Mouse (Mus musculus): ENCODE measurements around the gene Gda. TPM values are rescaled to one million over a fixed set of nuclear protein-coding genes. Genes with fewer than 3 reads are reported as not detected.

The Gda gene
- 100 to 1,000 TPM; 153 to 197 (median 167) TPM for total RNA-seq (2022)

DNA sequence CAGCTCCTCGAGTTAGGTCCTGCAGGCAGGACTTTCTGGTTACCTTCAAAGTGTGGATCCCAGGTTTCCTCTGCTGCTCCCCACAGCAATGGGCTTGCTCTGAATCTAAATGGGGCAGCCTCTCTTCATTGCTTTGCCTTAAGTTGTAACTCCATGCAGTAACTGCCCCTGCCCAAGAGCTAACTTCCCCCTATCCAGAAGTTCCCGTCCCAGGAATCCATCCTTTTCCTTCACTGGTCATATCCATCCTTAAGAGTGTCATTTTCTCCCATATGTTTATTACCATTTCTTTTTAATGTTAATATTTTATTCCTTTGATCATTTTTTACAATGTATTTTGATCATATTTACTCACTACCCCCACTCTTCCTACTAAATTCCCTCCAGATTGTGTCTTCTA is at the start of gene Gda:
Gene Gda, minus strand, starts transcription at position 101 of the 400 bp plus-strand sequence.
- DNase-seq (ENCODE audit: low spot score in 2 of 2): no peak

DNA sequence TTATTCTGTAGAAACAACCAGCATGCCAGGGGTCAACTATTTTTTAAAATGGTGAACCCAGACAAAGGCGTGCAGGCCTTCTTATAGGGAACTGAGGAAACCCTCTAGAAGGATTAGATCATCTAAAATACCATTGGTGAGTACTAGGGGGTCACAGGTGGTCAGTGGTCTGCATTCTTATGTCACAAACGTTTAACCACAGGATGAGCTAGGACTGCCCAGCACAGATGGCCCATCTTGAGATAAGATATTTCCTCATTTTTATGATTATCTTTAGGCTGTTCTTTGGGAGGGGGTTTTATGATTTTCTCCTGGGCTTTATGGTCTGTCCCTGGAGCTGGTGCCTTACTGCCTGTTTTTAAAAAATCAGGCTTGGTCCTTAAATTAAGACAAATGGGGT is 47.0 kb upstream of the Gda start:
- DNase-seq (ENCODE audit: low spot score in 2 of 2): no peak

DNA sequence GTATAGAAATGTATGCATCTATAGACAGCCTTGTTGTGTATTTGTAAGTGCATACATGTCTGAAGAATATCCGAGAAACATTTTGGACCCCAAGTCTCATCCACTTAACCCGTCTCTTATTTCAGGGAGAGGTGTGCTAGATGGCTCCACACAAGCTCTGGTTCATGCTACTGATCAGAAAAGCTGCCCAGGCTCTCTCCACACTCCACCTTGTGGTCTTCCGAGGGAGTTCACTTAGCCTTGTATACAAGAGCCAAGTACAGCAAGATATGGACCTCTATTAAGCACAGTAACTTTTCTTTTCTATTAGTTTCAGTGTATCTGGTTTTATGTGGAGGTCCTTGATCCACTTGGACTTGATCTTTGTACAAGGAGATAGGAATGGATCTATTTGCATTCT is 36.9 kb upstream of the Gda start:
- DNase-seq (ENCODE audit: low spot score in 2 of 2): no peak

DNA sequence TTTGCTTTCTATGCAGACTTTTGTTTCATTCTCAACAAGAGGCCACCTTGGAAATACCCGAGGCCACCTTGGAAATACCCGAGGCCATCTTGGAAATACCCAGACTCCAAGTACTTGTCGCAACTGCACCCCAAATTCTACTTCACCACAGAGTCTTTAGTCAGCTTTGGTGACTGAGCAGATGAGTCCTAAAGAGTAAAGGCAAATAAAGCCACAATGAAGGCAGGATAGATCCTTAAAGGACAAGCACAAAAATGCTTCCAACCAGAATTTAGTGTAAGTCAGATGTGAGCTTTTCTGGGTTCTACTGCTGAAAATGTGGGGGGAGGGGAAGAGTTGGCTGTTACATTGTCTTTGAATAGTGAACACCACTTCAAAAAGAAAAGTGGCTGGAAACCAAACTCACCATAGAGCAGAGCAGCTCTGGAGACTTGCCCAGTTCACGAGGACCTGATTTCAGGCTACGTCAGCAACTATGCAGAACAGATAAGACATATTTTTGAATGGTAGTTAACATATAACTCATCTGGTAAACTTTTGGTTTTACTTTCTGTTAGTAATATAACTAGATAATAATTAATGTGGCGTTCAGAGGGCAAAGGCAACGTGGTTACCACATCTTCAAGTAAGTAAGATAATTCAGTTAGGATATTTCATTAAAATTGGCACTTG is 34.5 kb upstream of the Gda start:
- no peak for DNase-seq (ENCODE audit: low spot score in 2 of 2)

DNA sequence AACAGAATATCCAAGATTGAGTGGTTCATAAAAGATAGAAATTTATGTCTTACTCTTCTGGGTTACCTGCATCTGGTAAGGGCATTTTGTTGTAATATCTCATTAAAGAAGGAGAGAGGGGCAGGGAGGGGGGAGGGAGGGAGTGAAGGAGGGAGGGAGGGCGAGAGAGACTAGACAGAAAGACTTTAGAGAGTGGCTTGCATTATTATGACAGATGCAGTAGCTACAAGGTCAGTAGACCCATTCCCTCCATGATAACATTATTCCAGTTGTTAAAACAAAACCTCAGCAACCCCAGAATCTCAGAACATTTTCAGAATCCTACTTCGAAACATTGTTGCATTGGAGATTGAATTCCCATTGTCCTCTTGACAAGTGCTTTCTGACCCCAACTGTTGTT is 33.9 kb upstream of the Gda start:
- no peak for DNase-seq (ENCODE audit: low spot score in 2 of 2)

DNA sequence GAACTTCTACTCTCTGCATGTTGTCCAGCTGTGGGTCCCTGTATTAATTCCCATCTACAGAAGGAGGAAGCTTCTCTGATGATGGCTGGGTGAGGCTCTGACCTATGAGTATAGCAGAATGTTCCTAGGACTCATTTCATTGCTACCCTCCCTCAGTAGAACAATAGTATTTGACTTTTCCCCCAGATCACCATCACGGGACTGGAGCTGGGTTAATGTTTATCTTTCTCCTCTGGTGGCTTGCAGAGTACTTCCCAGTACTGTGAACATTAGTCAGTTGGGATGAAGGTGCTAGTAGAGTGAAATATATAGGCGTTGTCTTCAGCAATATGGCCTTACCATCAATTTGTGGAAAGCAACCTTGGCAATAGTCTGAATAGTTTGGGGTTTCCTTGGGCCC is 31.5 kb upstream of the Gda start:
- no peak for DNase-seq (ENCODE audit: low spot score in 2 of 2)

DNA sequence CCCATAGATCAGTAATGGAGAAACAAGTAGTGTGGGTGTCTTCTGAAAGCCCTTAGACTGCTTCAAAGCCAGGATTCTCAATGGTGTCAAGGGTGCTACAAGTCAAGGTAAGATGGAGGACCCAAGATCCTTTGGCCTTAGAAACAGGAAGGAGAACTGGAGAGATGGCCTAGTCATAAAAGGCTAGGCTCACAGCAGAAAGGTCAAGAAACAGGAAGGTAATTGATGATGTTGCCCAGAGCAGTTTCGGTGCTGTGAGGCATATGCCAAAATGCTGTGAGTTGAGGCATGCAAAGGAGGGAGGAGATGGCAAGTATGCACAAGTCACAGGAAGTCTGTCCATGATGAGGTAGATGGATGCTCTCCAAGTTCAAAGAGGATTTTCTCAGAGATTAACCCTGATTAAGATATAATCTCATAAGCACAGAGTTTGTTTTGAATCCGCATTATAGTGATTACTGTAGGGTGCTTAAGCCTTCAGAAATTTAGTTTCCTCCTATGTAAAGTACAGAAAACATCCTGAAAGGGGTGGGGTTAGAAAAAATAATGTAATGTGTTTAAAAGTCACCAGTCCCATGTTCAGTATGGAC is 26.2 kb upstream of the Gda start:
- no peak for DNase-seq (ENCODE audit: low spot score in 2 of 2)

DNA sequence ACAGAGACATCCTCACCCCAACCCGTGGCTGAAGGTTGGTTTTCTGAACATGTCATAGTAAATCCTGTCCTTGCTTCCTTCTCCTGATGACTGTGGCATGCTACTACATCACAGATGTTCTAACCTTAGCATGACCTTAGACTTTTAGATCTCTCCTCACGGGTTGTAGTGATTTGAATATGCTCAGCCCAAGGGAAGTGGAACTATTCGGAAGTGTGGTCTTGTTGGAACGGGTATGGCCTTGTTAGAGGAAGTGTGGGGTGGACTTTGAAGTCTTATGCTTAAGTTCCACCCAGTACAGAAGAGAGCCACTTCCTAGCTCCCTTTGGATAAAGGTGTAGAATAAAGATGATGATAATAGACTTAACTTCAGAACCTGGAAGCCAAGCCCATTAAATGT is 22.6 kb upstream of the Gda start:
- no peak for DNase-seq (ENCODE audit: low spot score in 2 of 2)

DNA sequence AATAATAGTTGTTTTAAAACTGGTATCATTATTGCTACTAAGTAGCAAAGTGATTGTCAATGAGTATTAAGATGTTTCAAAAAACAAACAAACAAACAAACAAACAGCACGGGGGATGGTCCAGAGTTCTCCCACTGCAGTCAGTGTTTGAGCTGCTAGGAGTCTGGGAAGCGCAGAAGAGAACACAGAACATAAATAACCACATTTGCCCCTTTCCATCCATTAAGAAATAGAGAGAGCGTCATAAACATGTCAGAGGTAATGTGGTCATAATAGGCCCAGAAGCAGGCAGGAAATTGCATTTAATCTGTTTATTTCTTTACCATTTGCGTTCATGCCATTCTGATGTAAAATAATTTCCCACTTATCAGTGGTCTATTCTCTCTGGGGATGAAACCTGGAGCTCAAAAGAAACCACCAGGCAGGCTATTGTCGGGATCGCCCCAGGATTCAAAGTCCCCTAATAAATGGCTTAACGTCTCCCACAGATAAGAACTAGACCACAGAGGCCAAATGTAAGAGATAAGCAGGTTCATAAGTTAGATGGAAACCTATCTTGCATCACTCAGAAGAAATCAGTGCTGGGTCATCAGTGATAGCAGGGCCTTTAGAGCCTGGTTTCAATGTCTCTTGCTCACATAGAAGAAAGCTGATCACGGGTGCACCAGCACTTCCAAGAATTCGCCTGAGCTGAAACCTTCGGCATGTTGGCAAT is 20.7 kb upstream of the Gda start:
- no peak for DNase-seq (ENCODE audit: low spot score in 2 of 2)

DNA sequence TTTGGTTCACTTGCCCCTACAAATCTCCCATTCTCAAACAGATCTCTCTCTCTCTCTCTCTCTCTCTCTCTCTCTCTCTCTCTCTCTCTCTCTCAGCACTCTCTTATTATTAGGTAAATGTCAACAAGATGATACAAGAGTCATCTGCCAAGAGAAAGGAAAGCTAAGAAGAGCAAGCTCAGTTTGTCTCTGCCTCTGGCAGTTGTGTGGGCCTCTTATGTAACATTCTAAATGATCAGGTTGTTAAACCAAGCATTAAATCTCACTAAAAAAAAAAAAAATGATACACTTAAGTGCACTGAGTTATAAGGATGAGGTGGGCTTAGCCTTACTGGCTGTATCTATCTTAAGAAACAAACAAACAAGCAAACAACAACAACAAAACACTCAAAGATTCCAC is 18.1 kb upstream of the Gda start:
- no peak for DNase-seq (ENCODE audit: low spot score in 2 of 2)

DNA sequence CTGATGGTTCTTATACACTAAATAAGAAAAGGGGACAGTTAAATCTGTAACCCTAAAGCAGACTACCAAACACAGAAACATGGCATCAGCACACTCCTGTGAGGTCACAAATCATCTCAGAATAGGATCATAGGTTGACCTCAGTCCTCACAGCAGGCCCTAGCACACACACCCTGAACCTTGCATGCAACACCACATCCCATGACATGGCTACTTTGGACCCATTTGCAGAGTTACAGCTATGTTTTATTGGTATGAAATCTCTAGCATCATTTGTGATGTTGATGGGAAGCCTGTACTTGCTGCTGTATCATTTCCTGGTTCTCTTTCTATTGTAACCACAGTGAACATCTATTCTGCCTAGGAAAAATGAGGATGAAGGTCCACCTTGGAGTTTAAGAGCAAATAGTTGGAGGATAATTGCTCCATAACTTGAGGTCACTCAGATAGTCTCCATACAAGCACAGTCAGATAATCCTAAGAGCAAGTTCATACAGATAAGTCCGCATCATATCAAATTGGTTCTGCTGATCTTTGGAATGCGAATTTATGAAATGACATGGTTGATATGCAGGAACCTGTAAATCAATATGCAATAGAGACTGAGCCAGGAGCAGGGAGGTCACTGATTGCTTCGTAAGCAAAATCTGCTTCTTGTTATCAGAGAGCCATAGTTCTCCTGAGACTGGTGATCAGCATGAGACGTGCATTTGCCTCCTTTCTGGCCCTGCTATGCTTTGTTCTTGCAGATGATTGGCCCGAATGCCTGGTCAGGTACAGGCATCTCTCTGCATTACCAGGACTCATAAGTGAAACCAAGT is 14.1 kb upstream of the Gda start:
- no peak for DNase-seq (ENCODE audit: low spot score in 2 of 2)

DNA sequence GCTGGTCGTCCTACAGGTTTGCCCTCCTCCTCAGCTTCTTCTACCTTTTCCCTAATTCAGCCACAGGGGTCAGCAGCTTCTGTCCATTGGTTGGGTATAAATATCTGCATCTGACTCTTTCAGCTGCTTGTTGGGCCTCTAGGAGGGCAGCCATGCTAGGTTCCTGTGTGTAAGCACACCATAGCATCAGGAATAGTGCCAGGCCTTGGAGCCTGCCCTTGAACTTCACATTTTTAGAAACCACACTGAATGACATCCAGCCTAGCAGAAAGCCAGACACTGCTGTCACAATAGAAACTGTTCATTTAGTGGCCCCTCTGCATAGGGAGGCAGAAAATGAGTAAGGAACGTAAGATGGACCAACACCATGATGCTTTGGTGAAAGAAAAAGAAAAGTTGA is 8.9 kb upstream of the Gda start:
- DNase-seq (ENCODE audit: low spot score in 2 of 2): no peak

DNA sequence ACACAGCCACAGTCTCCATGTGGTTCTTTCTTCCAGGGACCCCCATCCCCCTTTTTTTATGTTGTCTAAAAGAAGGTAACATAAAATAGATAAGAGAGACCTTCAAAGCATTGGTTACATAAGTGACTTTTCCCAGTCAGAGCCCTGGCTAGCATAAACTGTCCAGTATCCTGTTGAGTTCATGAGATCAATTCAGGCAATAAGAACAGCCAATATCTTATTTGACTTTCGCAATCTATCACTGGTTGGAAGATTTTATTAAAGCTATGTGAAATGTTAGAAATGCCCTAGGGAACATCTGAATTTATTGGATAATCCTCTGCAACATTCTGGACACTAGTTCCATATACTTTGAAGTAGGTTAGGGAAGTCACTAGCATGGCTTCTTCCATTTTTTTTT is 7.8 kb upstream of the Gda start:
- no peak for DNase-seq (ENCODE audit: low spot score in 2 of 2)

DNA sequence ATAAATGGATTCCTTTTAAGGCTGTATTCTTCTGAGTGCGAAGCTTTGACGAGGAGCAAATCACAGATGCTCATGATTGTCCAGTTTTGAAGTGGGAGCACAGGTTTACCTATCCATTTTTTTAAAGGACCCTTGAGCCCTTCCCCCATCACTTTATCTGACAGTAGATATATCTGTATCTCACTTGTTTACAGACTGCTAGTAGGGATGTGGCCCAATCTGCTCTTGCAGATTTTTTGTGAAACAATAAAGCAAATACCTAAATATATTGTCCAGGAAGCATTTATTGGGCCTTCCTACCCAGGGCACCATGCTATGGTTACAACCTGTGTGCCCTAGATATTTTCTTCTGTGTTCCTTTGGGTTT is 6.8 kb upstream of the Gda start:
- no peak for DNase-seq (ENCODE audit: low spot score in 2 of 2)

DNA sequence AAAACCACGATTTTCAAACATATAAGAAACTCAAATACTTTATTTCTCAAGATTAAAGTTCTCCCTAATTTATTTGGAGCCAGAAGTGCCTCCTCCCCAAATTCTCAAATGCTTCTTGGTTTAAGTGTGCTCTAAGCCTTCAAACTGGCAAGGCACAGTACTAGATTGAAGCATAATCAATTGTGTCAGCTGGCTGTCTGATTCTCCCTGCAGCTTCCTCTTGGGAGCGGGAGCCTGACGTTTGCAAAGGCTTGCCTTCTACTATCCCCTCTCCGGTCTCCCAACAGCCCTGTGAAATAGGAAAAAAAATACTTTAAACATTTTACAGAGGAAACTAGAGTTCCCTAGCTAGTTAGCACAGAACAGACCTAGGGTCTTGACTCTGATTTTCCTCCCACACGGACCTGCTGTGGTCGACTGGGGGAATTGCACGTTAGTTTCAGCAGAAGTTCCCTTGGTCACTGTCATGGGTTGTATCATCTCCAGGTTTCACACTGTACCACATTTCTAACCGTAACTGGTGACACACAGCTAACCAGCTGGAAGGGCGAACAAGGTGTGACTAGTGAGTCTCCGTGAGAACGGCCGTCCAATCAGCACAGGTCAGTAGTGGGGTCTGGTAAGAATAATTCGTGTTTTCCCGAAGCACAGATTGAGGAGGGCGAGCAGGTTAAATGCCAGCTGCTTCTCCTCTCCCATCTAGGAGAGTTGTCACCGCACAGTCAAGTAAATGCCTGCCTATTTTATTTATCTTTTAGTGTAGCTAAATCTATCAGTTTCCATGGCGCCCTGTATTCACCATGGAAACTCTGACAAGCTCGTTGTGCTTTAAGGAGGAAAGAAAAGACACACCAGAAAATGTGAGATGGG is 6.2 kb upstream of the Gda start:
- peak in 1 of 2 experiments; percentile 36 for DNase-seq (ENCODE audit: low spot score in 2 of 2)

DNA sequence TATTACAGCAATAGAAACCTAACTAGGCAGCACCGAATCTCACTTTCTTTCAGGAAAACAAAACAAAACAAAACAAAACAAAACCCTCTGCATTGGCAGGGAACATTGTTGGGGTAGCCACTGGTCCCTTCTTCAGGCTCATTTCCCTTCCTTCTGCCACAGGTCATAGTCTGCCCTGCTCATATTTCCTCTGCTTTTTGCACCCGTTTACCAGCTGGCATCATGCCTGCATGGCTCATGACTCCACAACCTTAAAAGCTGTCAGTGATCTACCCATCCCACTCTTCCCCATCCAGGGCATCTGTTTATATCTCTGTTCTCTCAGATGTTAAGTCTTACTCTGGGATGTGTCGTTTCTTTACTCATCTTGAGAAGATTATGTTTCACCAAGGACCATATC is 5.3 kb upstream of the Gda start:
- DNase-seq (ENCODE audit: low spot score in 2 of 2): no peak

DNA sequence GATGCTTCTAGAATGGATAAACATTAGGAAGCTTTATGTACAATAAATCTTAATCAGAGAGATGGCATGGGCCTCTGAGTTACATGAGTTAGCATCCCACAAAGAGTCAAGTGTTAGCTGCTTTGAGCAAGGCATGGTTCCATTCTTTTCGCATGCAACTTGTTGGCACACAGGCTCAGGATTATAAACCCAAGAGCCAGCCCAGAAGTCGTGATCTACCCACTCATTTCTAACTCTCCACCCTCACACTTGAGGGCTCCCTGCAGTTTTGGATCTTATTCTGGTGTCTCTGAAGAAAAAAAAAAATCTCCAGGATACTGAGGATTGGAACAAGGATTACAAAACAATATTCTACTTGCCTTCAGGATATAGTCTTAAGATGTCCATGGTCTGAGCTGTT is 4.5 kb upstream of the Gda start:
- DNase-seq (ENCODE audit: low spot score in 2 of 2): peak in 1 of 2 experiments; percentile 57

DNA sequence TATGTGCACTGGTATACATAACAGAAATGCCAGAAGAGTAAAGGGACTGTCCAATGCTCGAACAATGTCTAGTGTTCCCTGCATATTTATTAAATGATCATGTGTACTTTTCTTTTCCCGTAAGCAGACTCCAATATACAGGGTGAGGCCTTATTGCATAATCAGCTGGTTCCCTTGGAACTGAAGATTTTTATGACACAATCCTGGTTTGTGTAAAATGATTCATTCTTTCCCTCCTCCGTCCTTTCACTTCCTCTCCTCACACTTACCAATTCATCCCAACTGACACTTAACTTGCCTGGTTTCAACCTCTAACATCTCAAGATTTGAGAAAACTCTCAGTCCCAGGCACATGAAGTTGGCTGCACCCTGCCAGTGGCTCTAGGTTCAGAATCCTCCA is 3.5 kb upstream of the Gda start:
- no peak for DNase-seq (ENCODE audit: low spot score in 2 of 2)

DNA sequence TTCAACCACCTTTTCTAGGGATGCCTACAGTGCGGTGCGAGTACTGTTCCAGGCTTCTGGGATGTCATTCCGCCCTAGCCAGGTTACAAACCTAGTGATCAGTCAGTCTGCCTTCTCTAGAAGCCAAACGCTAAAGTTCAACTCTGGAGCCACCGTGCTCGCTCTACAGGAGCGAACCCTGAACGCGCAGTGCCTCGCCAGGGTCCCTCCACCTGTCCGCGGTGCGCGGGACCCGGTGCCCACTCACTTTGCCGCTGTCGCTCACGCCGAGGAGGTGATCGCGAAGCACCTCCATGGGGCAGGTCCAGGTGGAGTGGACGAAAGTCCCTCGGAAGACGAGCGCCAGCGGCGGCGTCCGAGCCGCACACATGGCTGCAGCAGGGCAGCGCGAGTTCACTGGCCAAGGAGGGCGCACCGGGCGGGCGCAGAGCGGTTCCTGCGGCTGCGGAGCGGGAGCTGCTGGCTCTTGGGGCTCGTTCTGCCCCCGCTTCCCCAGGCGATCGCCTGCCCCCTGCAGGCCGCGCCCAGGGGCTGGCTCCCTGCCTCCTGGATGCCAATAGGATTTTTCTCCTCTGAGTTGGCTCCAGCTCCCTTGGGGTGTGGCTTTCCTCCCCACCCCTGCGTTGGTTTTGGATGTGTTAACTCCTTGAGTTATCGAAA is 994 bp downstream of the Gda start:
- peak; percentile 62 to 82 for DNase-seq (ENCODE audit: low spot score in 2 of 2)

DNA sequence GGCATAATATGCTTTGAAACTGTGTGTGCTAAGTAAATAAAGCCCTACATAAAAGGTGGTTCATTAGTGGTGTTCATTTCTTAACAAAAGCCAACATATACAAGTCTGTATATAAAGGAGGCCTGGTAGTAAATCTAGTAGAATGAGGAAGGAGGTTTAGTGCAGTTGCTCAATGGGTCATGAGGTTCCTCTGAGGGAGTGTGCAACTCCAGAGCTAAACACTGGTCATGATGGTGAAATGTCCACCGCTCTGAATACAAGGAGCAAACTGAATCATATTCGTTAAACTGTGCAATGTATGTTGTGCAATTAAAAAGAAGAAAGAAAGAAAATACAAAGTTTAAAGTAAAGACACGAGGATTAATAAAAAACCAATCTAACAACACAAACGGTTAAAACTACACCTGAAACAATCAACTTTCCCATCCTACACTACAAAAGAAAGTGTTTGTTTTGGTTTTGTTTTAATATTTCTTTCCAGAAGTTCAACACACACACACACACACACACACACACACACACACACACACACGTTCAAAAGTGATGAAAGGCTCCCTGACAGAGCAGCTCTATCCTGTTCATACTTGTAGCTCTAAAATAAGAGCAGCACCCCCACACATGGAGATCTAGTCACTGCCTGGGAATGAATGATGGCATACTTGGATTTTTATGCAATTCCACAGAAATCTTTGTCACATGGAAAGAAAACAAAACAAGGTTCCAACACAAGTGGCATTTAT is 11.9 kb downstream of the Gda start:
- DNase-seq (ENCODE audit: low spot score in 2 of 2): no peak
